Mouse (Mus musculus) CD4-positive helper T cell, adult 2 months (primary cell): ENCODE measurements around the gene Wdr38.

Source experiments
- DNase-seq: peaks from one replicate; pipeline ENCODE4 v3.0.0-alpha.2; 2012; ENCODE audit warnings: low read depth, missing footprints, low spot score

Wdr38 gene

GRCm38 (mm10) chr2:38997386-38998374, at the start of gene Wdr38:
Gene Wdr38, plus strand, starts transcription at chr2:38997476.
- DNase-seq, result peak; percentile 88

- no peak for DNase-seq
These were observed 49.7 kb upstream of the Wdr38 start for GRCm38 (mm10) chr2:38947566-38947965.

GRCm38 (mm10) chr2:38950281-38950719, 47.0 kb upstream of the Wdr38 start:
- DNase-seq, result no peak

GRCm38 (mm10) chr2:38953152-38953883, 44.0 kb upstream of the Wdr38 start:
- no peak for DNase-seq

GRCm38 (mm10) chr2:38956062-38956461, 41.2 kb upstream of the Wdr38 start:
- DNase-seq, result no peak

GRCm38 (mm10) chr2:38957671-38958223, 39.5 kb upstream of the Wdr38 start:
- no peak for DNase-seq

- DNase-seq, result no peak
These were observed 33.1 kb upstream of the Wdr38 start for GRCm38 (mm10) chr2:38964198-38964597.

GRCm38 (mm10) chr2:38969650-38970049, 27.6 kb upstream of the Wdr38 start:
- no peak for DNase-seq

- no peak for DNase-seq
These were observed 27.2 kb upstream of the Wdr38 start for GRCm38 (mm10) chr2:38970057-38970456.

GRCm38 (mm10) chr2:38973223-38973622, 24.1 kb upstream of the Wdr38 start:
- no peak for DNase-seq

- DNase-seq, result no peak
These were observed 23.6 kb upstream of the Wdr38 start for GRCm38 (mm10) chr2:38973701-38974100.

- DNase-seq, result no peak
These were observed 23.1 kb upstream of the Wdr38 start for GRCm38 (mm10) chr2:38974171-38974570.

- DNase-seq, result no peak
These were observed 22.1 kb upstream of the Wdr38 start for GRCm38 (mm10) chr2:38975181-38975580.

GRCm38 (mm10) chr2:38975941-38976805, 21.1 kb upstream of the Wdr38 start:
- DNase-seq, result no peak

GRCm38 (mm10) chr2:38977837-38978236, 19.4 kb upstream of the Wdr38 start:
- no peak for DNase-seq

GRCm38 (mm10) chr2:38983456-38983855, 13.8 kb upstream of the Wdr38 start:
- no peak for DNase-seq

GRCm38 (mm10) chr2:38986580-38986979, 10.7 kb upstream of the Wdr38 start:
- no peak for DNase-seq

GRCm38 (mm10) chr2:38987371-38987770, 9.9 kb upstream of the Wdr38 start:
- no peak for DNase-seq

- DNase-seq, result peak; percentile 59
These were observed 9.3 kb upstream of the Wdr38 start for GRCm38 (mm10) chr2:38987803-38988510.

GRCm38 (mm10) chr2:38988929-38989328, 8.3 kb upstream of the Wdr38 start:
- DNase-seq, result no peak

- no peak for DNase-seq
These were observed 5.3 kb upstream of the Wdr38 start for GRCm38 (mm10) chr2:38992004-38992403.
